Mouse (Mus musculus) intestine, embryonic 16.5 days (tissue): Measurements from ENCODE around the gene Tmem242. TPM values are rescaled to one million over a fixed set of nuclear protein-coding genes. Genes with fewer than 3 reads are reported as not detected.

Experiments used
- ATAC-seq: fragments of 200-750 bp; cut with Nextera tagmentation; 2 replicates; pipeline ENCODE4 v1.8.0; 2017; ENCODE audit warnings: moderate TSS enrichment, moderate library complexity
- H3K27ac ChIP-seq: fragments of 300-500 bp; sonication (generic); 2 replicates; pipeline ENCODE4 v1.5.1; 2014; ENCODE audit warnings: mild to moderate bottlenecking, low read length
- H3K27me3 ChIP-seq: fragments of 300-500 bp; sonication (generic); replicated peaks from 2 replicates; pipeline ENCODE4 v1.6.1; 2014; ENCODE audit warnings: low read length, control low read depth, mixed read lengths; ENCODE audit not compliant: control insufficient read depth, insufficient read depth
- H3K36me3 ChIP-seq: fragments of 300-500 bp; sonication (generic); 2 replicates; pipeline ENCODE4 v1.6.1; 2014; ENCODE audit warnings: low read length, control low read depth; ENCODE audit not compliant: control insufficient read depth, insufficient read depth
- H3K4me1 ChIP-seq: fragments of 300-500 bp; sonication (generic); 2 replicates; pipeline ENCODE4 v1.6.1; 2014; ENCODE audit warnings: low read length, control low read depth, mixed read lengths; ENCODE audit not compliant: control insufficient read depth, insufficient read depth
- H3K4me2 ChIP-seq: fragments of 300-500 bp; sonication (generic); 2 replicates; pipeline ENCODE4 v1.6.1; 2014; ENCODE audit warnings: low read depth, low read length, control low read depth
- H3K4me3 ChIP-seq: fragments of 300-500 bp; sonication (generic); 2 replicates; pipeline ENCODE4 v1.5.1; 2014; ENCODE audit warnings: mild to moderate bottlenecking, low read length
- H3K9ac ChIP-seq: fragments of 300-500 bp; sonication (generic); 2 replicates; pipeline ENCODE4 v1.6.1; 2014; ENCODE audit warnings: low read depth, low read length
- H3K9me3 ChIP-seq: fragments of 300-500 bp; sonication (generic); 2 replicates; pipeline ENCODE4 v1.6.1; 2016; ENCODE audit warnings: low read length, control low read depth; ENCODE audit not compliant: control insufficient read depth
- WGBS: fragments of 180-500 bp; shearing (Covaris S2); extraction: QIAGEN DNeasy Blood & Tissue Kit; methylation state at CpG from one replicate; pipeline ENCODE4 v1.1.7; 2014; 5-methylcytosine and 5-hydroxymethylcytosine counted together
- polyA plus RNA-seq: library from polyadenylated mRNA; unstranded; fragments of >200 nt; fragmentation: Nextera tagmentation; extraction: Ambion mirVana; gene quantifications from 2 replicates; pipeline ENCODE4 v1.2.1, GENCODE M21; 2015

Gene Tmem242
- 121 and 132 TPM in 2 replicates for polyA plus RNA-seq

- H3K27me3 ChIP-seq, result no peaks in the 10 kb centered on the region
- peak within 1 kb of the TSS; percentile 90 for H3K9ac ChIP-seq
- peak within 1 kb of the TSS; percentile 75 for H3K27ac ChIP-seq
- under 1% methylated on average over 27 of the region's 27 CpGs for WGBS
- H3K4me3 ChIP-seq, result peak within 1 kb of the TSS; percentile 73
- ATAC-seq, result peak; percentile 95
- H3K4me2 ChIP-seq, result peak within 1 kb of the TSS; percentile 77
- peaks cover 6% of the 10 kb centered on the region; the same call in 1 of the 2 replicates for H3K4me1 ChIP-seq
- H3K36me3 ChIP-seq, result no peaks in the 10 kb centered on the region
- H3K9me3 ChIP-seq, result no peaks in the 10 kb centered on the region
Measured at GRCm38 (mm10) chr17:5440159-5440971, at the start of gene Tmem242. Gene Tmem242, minus strand, starts transcription at chr17:5440259.

- H3K36me3 ChIP-seq, result no peaks in the 10 kb centered on the region
- no peak overlapping the region for H3K4me3 ChIP-seq
- no peak overlapping the region for H3K27ac ChIP-seq
- WGBS, result 51% methylated on average over 9 of the region's 9 CpGs
- ATAC-seq, result no peak
- no peaks in the 10 kb centered on the region for H3K9me3 ChIP-seq
- no peak overlapping the region for H3K4me2 ChIP-seq
- H3K9ac ChIP-seq, result no peak overlapping the region
- H3K27me3 ChIP-seq, result no peaks in the 10 kb centered on the region
- 0 out of 2 replicates have a peak, but pooled peaks cover 3% of the 10 kb centered on the region for H3K4me1 ChIP-seq
Measured at GRCm38 (mm10) chr17:5488156-5488555, 48.1 kb upstream of the Tmem242 start.

- Histone ChIP-seq H3K4me2 (no peak overlapping the region), H3K9me3 (no peaks in the 10 kb centered on the region), H3K27ac (no peak overlapping the region), H3K36me3 (no peaks in the 10 kb centered on the region), H3K27me3 (no peaks in the 10 kb centered on the region), H3K4me3 (no peak overlapping the region), H3K4me1 (no peaks in the 10 kb centered on the region), H3K9ac (no peak overlapping the region)
- no peak for ATAC-seq
- WGBS, result 85% methylated on average over 1 of the region's 1 CpGs
Measured at GRCm38 (mm10) chr17:5484663-5485062, 44.6 kb upstream of the Tmem242 start.

- H3K4me1 ChIP-seq, result no peaks in the 10 kb centered on the region
- H3K9me3 ChIP-seq, result no peaks in the 10 kb centered on the region
- no peaks in the 10 kb centered on the region for H3K27me3 ChIP-seq
- no peak overlapping the region for H3K9ac ChIP-seq
- no peak overlapping the region for H3K27ac ChIP-seq
- WGBS, result 45% methylated on average over 4 of the region's 4 CpGs
- H3K4me2 ChIP-seq, result no peak overlapping the region
- H3K36me3 ChIP-seq, result no peaks in the 10 kb centered on the region
- H3K4me3 ChIP-seq, result no peak overlapping the region
- peak; percentile 46; the same call in 1 of the 2 replicates for ATAC-seq
Measured at GRCm38 (mm10) chr17:5483456-5483855, 43.4 kb upstream of the Tmem242 start.

GRCm38 (mm10) chr17:5475960-5476725 is 36.1 kb upstream of the Tmem242 start:
- Histone ChIP-seq H3K36me3 (no peaks in the 10 kb centered on the region), H3K4me1 (no peaks in the 10 kb centered on the region), H3K27me3 (0 out of 2 replicates have a peak, but pooled peaks cover 2% of the 10 kb centered on the region), H3K4me3 (no peak overlapping the region), H3K4me2 (no peak overlapping the region), H3K9me3 (no peaks in the 10 kb centered on the region), H3K27ac (no peak overlapping the region), H3K9ac (no peak overlapping the region)
- no peak for ATAC-seq
- 63% methylated on average over 14 of the region's 14 CpGs for WGBS

GRCm38 (mm10) chr17:5472268-5472667 is 32.2 kb upstream of the Tmem242 start:
- H3K4me1 ChIP-seq, result no peaks in the 10 kb centered on the region

GRCm38 (mm10) chr17:5467177-5467576 is 27.1 kb upstream of the Tmem242 start:
- H3K27ac ChIP-seq, result no peak overlapping the region
- no peaks in the 10 kb centered on the region for H3K36me3 ChIP-seq
- H3K9ac ChIP-seq, result no peak overlapping the region
- H3K4me1 ChIP-seq, result no peaks in the 10 kb centered on the region
- no peak overlapping the region for H3K4me3 ChIP-seq
- no peaks in the 10 kb centered on the region for H3K9me3 ChIP-seq
- no peak for ATAC-seq
- 0 out of 2 replicates have a peak, but pooled peaks cover 2% of the 10 kb centered on the region for H3K27me3 ChIP-seq
- 34% methylated on average over 4 of the region's 4 CpGs for WGBS
- no peak overlapping the region for H3K4me2 ChIP-seq

More at GRCm38 (mm10) chr17:5472268-5472667, 32.2 kb upstream of the Tmem242 start:
- ATAC-seq, result no peak
- Histone ChIP-seq H3K9ac (no peak overlapping the region), H3K4me2 (no peak overlapping the region), H3K4me3 (no peak overlapping the region), H3K36me3 (no peaks in the 10 kb centered on the region), H3K27ac (no peak overlapping the region), H3K27me3 (0 out of 2 replicates have a peak, but pooled peaks cover 2% of the 10 kb centered on the region), H3K9me3 (no peaks in the 10 kb centered on the region)
- 49% methylated on average over 3 of the region's 3 CpGs for WGBS

- WGBS, result 82% methylated on average over 8 of the region's 8 CpGs
- ATAC-seq, result no peak
Measured at GRCm38 (mm10) chr17:5466736-5467135, 26.7 kb upstream of the Tmem242 start.

GRCm38 (mm10) chr17:5463912-5464311 is 23.9 kb upstream of the Tmem242 start:
- WGBS, result 81% methylated on average over 2 of the region's 2 CpGs
- no peaks in the 10 kb centered on the region for H3K4me1 ChIP-seq
- ATAC-seq, result no peak

More at GRCm38 (mm10) chr17:5466736-5467135, 26.7 kb upstream of the Tmem242 start:
- H3K36me3 ChIP-seq, result no peaks in the 10 kb centered on the region
- H3K27me3 ChIP-seq, result 0 out of 2 replicates have a peak, but pooled peaks cover 2% of the 10 kb centered on the region
- no peaks in the 10 kb centered on the region for H3K4me1 ChIP-seq
- H3K27ac ChIP-seq, result no peak overlapping the region
- no peak overlapping the region for H3K4me2 ChIP-seq
- no peak overlapping the region for H3K9ac ChIP-seq
- H3K9me3 ChIP-seq, result no peaks in the 10 kb centered on the region
- H3K4me3 ChIP-seq, result no peak overlapping the region

More at GRCm38 (mm10) chr17:5463912-5464311, 23.9 kb upstream of the Tmem242 start:
- Histone ChIP-seq H3K9ac (no peak overlapping the region), H3K36me3 (no peaks in the 10 kb centered on the region), H3K9me3 (no peaks in the 10 kb centered on the region), H3K4me2 (no peak overlapping the region), H3K4me3 (no peak overlapping the region), H3K27me3 (no peaks in the 10 kb centered on the region), H3K27ac (no peak overlapping the region)
